Mouse (Mus musculus): ENCODE measurements at regions not wholly inside any gene's neighbourhood (a gene's known extent, or its start where the extent isn't known, plus 50 kb on each side); places are given as distances from the start of the nearest gene placed in this dataset.

DNA sequence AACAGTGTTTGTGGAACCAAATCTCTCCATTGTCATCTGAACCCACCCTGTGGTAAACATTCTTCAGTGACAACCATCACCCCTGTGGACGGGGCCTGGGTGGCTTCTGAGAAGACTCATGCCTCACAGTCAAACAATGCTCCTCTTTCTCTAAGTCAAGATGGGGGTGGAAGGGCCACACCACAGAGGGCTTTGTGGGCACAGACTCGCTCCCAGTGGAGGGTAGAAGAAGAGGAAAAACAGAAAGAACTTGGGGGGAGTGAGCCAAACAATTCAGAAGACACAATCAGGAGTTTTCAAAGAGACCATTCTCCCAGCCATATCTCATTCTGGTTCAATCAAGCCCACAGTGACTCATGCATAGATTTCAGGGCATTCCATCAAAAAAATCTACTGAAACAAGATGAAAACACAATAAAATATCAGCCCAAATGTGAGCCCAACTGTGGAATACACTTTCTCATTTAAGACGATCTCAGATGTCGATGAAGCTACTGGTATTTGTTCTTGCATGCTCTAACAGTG is 339.7 kb downstream of the Setd4 start:
- H3K9me3 ChIP-seq (replicated peaks): no peaks in the 10 kb centered on the region
- no peak overlapping the region for H3K27ac ChIP-seq (ENCODE audit: poor library complexity, severe bottlenecking)
- no peaks in the 10 kb centered on the region for H3K4me1 ChIP-seq (replicated peaks)
- 63% methylated on average over 4 of the region's 4 CpGs for WGBS
- H3K27me3 ChIP-seq (replicated peaks): peaks cover 19% of the 10 kb centered on the region
- no peaks in the 10 kb centered on the region for H3K36me3 ChIP-seq
- H3K4me3 ChIP-seq: no peak overlapping the region
- H3K4me2 ChIP-seq: no peak overlapping the region
- no peak for ATAC-seq (ENCODE audit: insufficient number of reproducible peaks, low FRiP score)
- no peak overlapping the region for H3K9ac ChIP-seq

DNA sequence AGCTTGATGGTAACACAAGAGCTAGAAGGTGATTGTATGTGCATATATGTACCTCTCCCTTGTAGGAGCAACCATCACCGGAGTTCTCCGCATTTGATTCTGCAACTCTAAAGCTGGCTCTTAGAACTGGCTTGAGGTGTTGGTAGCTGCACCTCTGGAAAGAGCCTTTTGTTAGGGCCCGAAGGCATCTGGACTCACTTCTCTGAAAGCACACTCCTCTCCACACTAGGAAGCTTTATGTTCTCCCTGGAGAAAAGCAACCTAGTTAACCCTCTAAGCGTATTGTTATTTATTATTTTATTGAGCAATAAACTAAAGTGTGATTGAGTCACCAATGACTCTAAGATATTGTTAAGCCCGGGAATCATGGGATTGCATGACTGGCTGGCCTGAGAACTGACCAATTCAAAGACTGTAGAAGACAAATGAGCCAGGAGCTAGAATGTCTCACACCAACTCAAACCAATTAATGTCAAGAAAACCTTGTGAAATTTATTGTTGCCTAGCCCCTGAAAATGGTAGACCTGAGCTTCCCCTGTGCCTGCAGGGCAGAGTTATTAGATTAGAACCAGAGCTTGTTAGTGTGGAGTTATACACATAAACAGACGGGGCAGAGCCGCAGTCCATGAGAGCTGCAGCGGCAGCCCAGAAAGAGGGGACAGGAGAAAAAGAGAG is 340.6 kb downstream of the Setd4 start:
- Histone ChIP-seq H3K4me1 (replicated peaks) (no peaks in the 10 kb centered on the region), H3K27me3 (replicated peaks) (peaks cover 19% of the 10 kb centered on the region), H3K36me3 (no peaks in the 10 kb centered on the region), H3K9me3 (replicated peaks) (no peaks in the 10 kb centered on the region), H3K4me3 (no peak overlapping the region), H3K27ac (ENCODE audit: poor library complexity, severe bottlenecking) (no peak overlapping the region), H3K9ac (no peak overlapping the region), H3K4me2 (no peak overlapping the region)
- ATAC-seq (ENCODE audit: insufficient number of reproducible peaks, low FRiP score): no peak
- WGBS: 86% methylated on average over 8 of the region's 8 CpGs

- H3K9ac ChIP-seq: no peak overlapping the region
- no peaks in the 10 kb centered on the region for H3K9me3 ChIP-seq (replicated peaks)
- no peaks in the 10 kb centered on the region for H3K4me1 ChIP-seq (replicated peaks)
- H3K27me3 ChIP-seq (replicated peaks): no peaks in the 10 kb centered on the region
- 41% methylated on average over 7 of the region's 7 CpGs for WGBS
- H3K4me2 ChIP-seq: no peak overlapping the region
- ATAC-seq (ENCODE audit: insufficient number of reproducible peaks, low FRiP score): no peak
- H3K27ac ChIP-seq (ENCODE audit: poor library complexity, severe bottlenecking): no peak overlapping the region
- H3K4me3 ChIP-seq: no peak overlapping the region
- no peaks in the 10 kb centered on the region for H3K36me3 ChIP-seq
Observed at GRCm38 (mm10) chr16:93246825-93247224, 357.0 kb downstream of the Setd4 start.

- no peak overlapping the region for H3K27ac ChIP-seq (ENCODE audit: poor library complexity, severe bottlenecking)
- WGBS: 76% methylated on average over 6 of the region's 6 CpGs
Observed at GRCm38 (mm10) chr16:93245738-93246137, 358.1 kb downstream of the Setd4 start.

GRCm38 (mm10) chr16:93238898-93239297 is 365.0 kb downstream of the Setd4 start:
- Histone ChIP-seq H3K4me3 (no peak overlapping the region), H3K27me3 (replicated peaks) (no peaks in the 10 kb centered on the region), H3K4me1 (replicated peaks) (no peaks in the 10 kb centered on the region), H3K4me2 (no peak overlapping the region), H3K27ac (ENCODE audit: poor library complexity, severe bottlenecking) (no peak overlapping the region), H3K36me3 (no peaks in the 10 kb centered on the region), H3K9ac (no peak overlapping the region), H3K9me3 (replicated peaks) (peaks cover 6% of the 10 kb centered on the region; the same call in 1 of the 2 replicates)
- no peak for ATAC-seq (ENCODE audit: insufficient number of reproducible peaks, low FRiP score)
- WGBS: 85% methylated on average over 4 of the region's 4 CpGs

More at GRCm38 (mm10) chr16:93245738-93246137, 358.1 kb downstream of the Setd4 start:
- no peaks in the 10 kb centered on the region for H3K9me3 ChIP-seq (replicated peaks)
- ATAC-seq (ENCODE audit: insufficient number of reproducible peaks, low FRiP score): no peak
- H3K36me3 ChIP-seq: no peaks in the 10 kb centered on the region
- no peak overlapping the region for H3K4me2 ChIP-seq
- H3K27me3 ChIP-seq (replicated peaks): no peaks in the 10 kb centered on the region
- H3K9ac ChIP-seq: no peak overlapping the region
- no peak overlapping the region for H3K4me3 ChIP-seq
- H3K4me1 ChIP-seq (replicated peaks): no peaks in the 10 kb centered on the region

GRCm38 (mm10) chr16:93238326-93238725 is 365.5 kb downstream of the Setd4 start:
- no peak overlapping the region for H3K9ac ChIP-seq
- peaks cover 6% of the 10 kb centered on the region; the same call in 1 of the 2 replicates for H3K9me3 ChIP-seq (replicated peaks)
- no peak overlapping the region for H3K4me3 ChIP-seq
- no peaks in the 10 kb centered on the region for H3K36me3 ChIP-seq
- WGBS: 74% methylated on average over 4 of the region's 4 CpGs
- H3K27ac ChIP-seq (ENCODE audit: poor library complexity, severe bottlenecking): no peak overlapping the region
- no peaks in the 10 kb centered on the region for H3K4me1 ChIP-seq (replicated peaks)
- no peak for ATAC-seq (ENCODE audit: insufficient number of reproducible peaks, low FRiP score)
- no peaks in the 10 kb centered on the region for H3K27me3 ChIP-seq (replicated peaks)
- no peak overlapping the region for H3K4me2 ChIP-seq

- WGBS: 68% methylated on average over 7 of the region's 7 CpGs
- Histone ChIP-seq H3K27ac (ENCODE audit: poor library complexity, severe bottlenecking) (no peak overlapping the region), H3K27me3 (replicated peaks) (peaks cover 12% of the 10 kb centered on the region; the same call in 1 of the 2 replicates), H3K4me3 (no peak overlapping the region), H3K4me2 (no peak overlapping the region), H3K4me1 (replicated peaks) (no peaks in the 10 kb centered on the region), H3K9me3 (replicated peaks) (no peaks in the 10 kb centered on the region; the same call in 1 of the 2 replicates), H3K36me3 (no peaks in the 10 kb centered on the region), H3K9ac (no peak overlapping the region)
- ATAC-seq (ENCODE audit: insufficient number of reproducible peaks, low FRiP score): no peak
Observed at GRCm38 (mm10) chr16:93225644-93226043, 378.2 kb downstream of the Setd4 start.

GRCm38 (mm10) chr16:93225196-93225595 is 378.7 kb downstream of the Setd4 start:
- Histone ChIP-seq H3K4me3 (no peak overlapping the region), H3K27me3 (replicated peaks) (peaks cover 12% of the 10 kb centered on the region; the same call in 1 of the 2 replicates), H3K36me3 (no peaks in the 10 kb centered on the region), H3K9me3 (replicated peaks) (no peaks in the 10 kb centered on the region), H3K9ac (no peak overlapping the region), H3K27ac (ENCODE audit: poor library complexity, severe bottlenecking) (no peak overlapping the region), H3K4me1 (replicated peaks) (no peaks in the 10 kb centered on the region), H3K4me2 (no peak overlapping the region)
- WGBS: 79% methylated on average over 2 of the region's 2 CpGs
- ATAC-seq (ENCODE audit: insufficient number of reproducible peaks, low FRiP score): no peak

- Histone ChIP-seq H3K27me3 (replicated peaks) (peaks cover 25% of the 10 kb centered on the region), H3K36me3 (no peaks in the 10 kb centered on the region), H3K9ac (no peak overlapping the region), H3K27ac (ENCODE audit: poor library complexity, severe bottlenecking) (no peak overlapping the region), H3K4me2 (no peak overlapping the region), H3K4me1 (replicated peaks) (no peaks in the 10 kb centered on the region), H3K9me3 (replicated peaks) (no peaks in the 10 kb centered on the region), H3K4me3 (no peak overlapping the region)
- no peak for ATAC-seq (ENCODE audit: insufficient number of reproducible peaks, low FRiP score)
- 57% methylated on average over 9 of the region's 9 CpGs for WGBS
Observed at GRCm38 (mm10) chr16:93219731-93220130, 384.1 kb downstream of the Setd4 start.

GRCm38 (mm10) chr16:93218402-93218801 is 385.5 kb downstream of the Setd4 start:
- H3K4me2 ChIP-seq: no peak overlapping the region
- H3K4me3 ChIP-seq: no peak overlapping the region
- no peaks in the 10 kb centered on the region for H3K36me3 ChIP-seq
- peaks cover 25% of the 10 kb centered on the region for H3K27me3 ChIP-seq (replicated peaks)
- no peak overlapping the region for H3K9ac ChIP-seq
- no peaks in the 10 kb centered on the region for H3K4me1 ChIP-seq (replicated peaks)
- 64% methylated on average over 10 of the region's 10 CpGs for WGBS
- no peaks in the 10 kb centered on the region for H3K9me3 ChIP-seq (replicated peaks)
- H3K27ac ChIP-seq (ENCODE audit: poor library complexity, severe bottlenecking): no peak overlapping the region
- ATAC-seq (ENCODE audit: insufficient number of reproducible peaks, low FRiP score): no peak

GRCm38 (mm10) chr16:93217600-93218226 is 386.1 kb downstream of the Setd4 start:
- no peak overlapping the region for H3K4me2 ChIP-seq
- no peak overlapping the region for H3K27ac ChIP-seq (ENCODE audit: poor library complexity, severe bottlenecking)
- WGBS: 34% methylated on average over 12 of the region's 12 CpGs
- no peaks in the 10 kb centered on the region for H3K4me1 ChIP-seq (replicated peaks)
- no peak overlapping the region for H3K4me3 ChIP-seq
- peaks cover 18% of the 10 kb centered on the region; the same call in 1 of the 2 replicates for H3K27me3 ChIP-seq (replicated peaks)
- H3K9me3 ChIP-seq (replicated peaks): no peaks in the 10 kb centered on the region
- no peaks in the 10 kb centered on the region for H3K36me3 ChIP-seq
- no peak overlapping the region for H3K9ac ChIP-seq
- no peak for ATAC-seq (ENCODE audit: insufficient number of reproducible peaks, low FRiP score)

Measured in heart, embryonic 12.5 days (tissue).